Mouse (Mus musculus): ENCODE measurements around the gene Ak2. TPM values are rescaled to one million over a fixed set of nuclear protein-coding genes. Genes with fewer than 3 reads are reported as not detected.
A peak's percentile ranks its signal among the peaks of the same experiment; 100 is the strongest.

The Ak2 gene
- polyA plus RNA-seq, 1 experiment from 2014 or later = 552 TPM

DNA sequence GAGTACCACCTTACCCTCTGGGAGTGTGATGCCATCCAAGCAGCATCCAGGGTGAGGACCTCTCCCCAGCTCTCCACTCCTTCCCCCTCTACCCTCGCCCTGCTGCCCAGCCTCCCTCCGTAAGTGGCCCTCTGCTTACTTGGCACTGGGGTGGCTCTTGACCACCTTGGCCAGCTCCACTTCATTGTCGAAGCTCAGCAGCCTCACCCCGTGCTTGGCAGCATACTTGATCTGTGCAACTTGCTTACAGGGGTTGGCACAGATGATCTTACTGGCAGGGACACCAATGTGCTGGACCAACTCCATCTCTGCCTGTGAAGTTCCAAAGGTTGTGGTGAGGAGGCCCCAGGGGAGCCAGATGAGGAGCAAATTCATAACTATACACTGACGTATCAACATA lies 41.3 kb upstream of the Ak2 start:
- H3K4me2 ChIP-seq (replicated peaks; ENCODE audit: low read depth) = no peak overlapping the region
- no peak for ATAC-seq
- H3K9ac ChIP-seq (ENCODE audit: low read depth, low read length) = no peak overlapping the region
- H3K4me3 ChIP-seq (ENCODE audit: low read depth, low read length) = no peak overlapping the region
- H3K27me3 ChIP-seq (replicated peaks; ENCODE audit: control insufficient read depth, insufficient read depth, low read length) = no peaks in the 10 kb centered on the region
- no peak overlapping the region for H3K27ac ChIP-seq (ENCODE audit: low read depth, low read length)
- H3K36me3 ChIP-seq (ENCODE audit: control insufficient read depth, insufficient read depth) = no peaks in the 10 kb centered on the region
- H3K9me3 ChIP-seq (ENCODE audit: control insufficient read depth) = no peaks in the 10 kb centered on the region
- H3K4me1 ChIP-seq (replicated peaks; ENCODE audit: control insufficient read depth, insufficient read depth, low read length) = no peaks in the 10 kb centered on the region
- no peak for TF ChIP-seq CTCF (IDR thresholded peaks at IDR 0.05; ENCODE audit: low read depth)
- 77% methylated on average over 5 of the region's 5 CpGs for WGBS

DNA sequence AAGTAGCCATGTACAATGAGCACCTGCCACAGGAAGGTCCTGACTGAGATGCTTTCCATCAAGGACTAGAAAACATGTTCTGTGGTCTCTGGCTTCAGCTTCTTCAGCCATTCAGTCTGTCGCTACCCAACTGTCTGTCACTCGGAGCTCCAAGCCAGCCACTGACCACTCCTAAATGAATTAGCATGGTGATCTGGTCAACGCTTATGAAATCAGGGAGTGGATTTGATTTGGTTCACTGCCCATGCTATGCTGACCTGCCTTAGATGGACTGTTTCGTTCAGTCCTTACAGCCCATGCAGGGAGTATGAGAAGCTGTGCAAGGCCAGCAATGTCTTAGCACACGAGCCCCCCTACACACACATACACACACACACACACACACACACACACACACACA lies 37.9 kb upstream of the Ak2 start:
- no peak overlapping the region for H3K4me3 ChIP-seq (ENCODE audit: low read depth, low read length)
- H3K9ac ChIP-seq (ENCODE audit: low read depth, low read length) = no peak overlapping the region
- no peak overlapping the region for H3K4me2 ChIP-seq (replicated peaks; ENCODE audit: low read depth)
- H3K9me3 ChIP-seq (ENCODE audit: control insufficient read depth) = no peaks in the 10 kb centered on the region
- H3K27me3 ChIP-seq (replicated peaks; ENCODE audit: control insufficient read depth, insufficient read depth, low read length) = no peaks in the 10 kb centered on the region
- H3K36me3 ChIP-seq (ENCODE audit: control insufficient read depth, insufficient read depth) = no peaks in the 10 kb centered on the region
- no peak for ATAC-seq
- H3K4me1 ChIP-seq (replicated peaks; ENCODE audit: control insufficient read depth, insufficient read depth, low read length) = no peaks in the 10 kb centered on the region
- no peak for TF ChIP-seq CTCF (IDR thresholded peaks at IDR 0.05; ENCODE audit: low read depth)
- H3K27ac ChIP-seq (ENCODE audit: low read depth, low read length) = no peak overlapping the region
- WGBS = 88% methylated on average over 5 of the region's 5 CpGs

- Histone ChIP-seq H3K9ac (ENCODE audit: low read depth, low read length) (no peak overlapping the region), H3K36me3 (ENCODE audit: control insufficient read depth, insufficient read depth) (no peaks in the 10 kb centered on the region), H3K27me3 (replicated peaks; ENCODE audit: control insufficient read depth, insufficient read depth, low read length) (no peaks in the 10 kb centered on the region), H3K4me1 (replicated peaks; ENCODE audit: control insufficient read depth, insufficient read depth, low read length) (0 out of 2 replicates have a peak, but pooled peaks cover 2% of the 10 kb centered on the region), H3K9me3 (ENCODE audit: control insufficient read depth) (no peaks in the 10 kb centered on the region), H3K27ac (ENCODE audit: low read depth, low read length) (no peak overlapping the region), H3K4me2 (replicated peaks; ENCODE audit: low read depth) (0 out of 2 replicates have a peak overlapping the region, but pooled peaks have one; percentile 4), H3K4me3 (ENCODE audit: low read depth, low read length) (no peak overlapping the region)
- TF ChIP-seq CTCF (IDR thresholded peaks at IDR 0.05; ENCODE audit: low read depth) = peak; percentile 83
- peak; percentile 70 for ATAC-seq
- WGBS = 42% methylated on average over 11 of the region's 11 CpGs
Measured at GRCm38 (mm10) chr4:128957155-128957911, 34.4 kb upstream of the Ak2 start.

- Histone ChIP-seq H3K36me3 (ENCODE audit: control insufficient read depth, insufficient read depth) (no peaks in the 10 kb centered on the region), H3K9me3 (ENCODE audit: control insufficient read depth) (no peaks in the 10 kb centered on the region), H3K27ac (ENCODE audit: low read depth, low read length) (no peak overlapping the region), H3K4me3 (ENCODE audit: low read depth, low read length) (no peak overlapping the region), H3K4me1 (replicated peaks; ENCODE audit: control insufficient read depth, insufficient read depth, low read length) (0 out of 2 replicates have a peak, but pooled peaks cover 2% of the 10 kb centered on the region), H3K27me3 (replicated peaks; ENCODE audit: control insufficient read depth, insufficient read depth, low read length) (no peaks in the 10 kb centered on the region), H3K9ac (ENCODE audit: low read depth, low read length) (no peak overlapping the region), H3K4me2 (replicated peaks; ENCODE audit: low read depth) (no peak overlapping the region)
- no peak for TF ChIP-seq CTCF (IDR thresholded peaks at IDR 0.05; ENCODE audit: low read depth)
- 78% methylated on average over 11 of the region's 11 CpGs for WGBS
- no peak for ATAC-seq
Measured at GRCm38 (mm10) chr4:128958156-128958555, 33.6 kb upstream of the Ak2 start.

GRCm38 (mm10) chr4:128958849-128959248 lies 32.9 kb upstream of the Ak2 start:
- no peaks in the 10 kb centered on the region for H3K36me3 ChIP-seq (ENCODE audit: control insufficient read depth, insufficient read depth)
- H3K27me3 ChIP-seq (replicated peaks; ENCODE audit: control insufficient read depth, insufficient read depth, low read length) = 0 out of 2 replicates have a peak, but pooled peaks cover 2% of the 10 kb centered on the region
- H3K4me3 ChIP-seq (ENCODE audit: low read depth, low read length) = no peak overlapping the region
- H3K9me3 ChIP-seq (ENCODE audit: control insufficient read depth) = no peaks in the 10 kb centered on the region
- no peak overlapping the region for H3K27ac ChIP-seq (ENCODE audit: low read depth, low read length)
- 0 out of 2 replicates have a peak, but pooled peaks cover 2% of the 10 kb centered on the region for H3K4me1 ChIP-seq (replicated peaks; ENCODE audit: control insufficient read depth, insufficient read depth, low read length)
- no peak overlapping the region for H3K4me2 ChIP-seq (replicated peaks; ENCODE audit: low read depth)
- ATAC-seq = no peak
- no peak overlapping the region for H3K9ac ChIP-seq (ENCODE audit: low read depth, low read length)
- 78% methylated on average over 8 of the region's 8 CpGs for WGBS
- no peak for TF ChIP-seq CTCF (IDR thresholded peaks at IDR 0.05; ENCODE audit: low read depth)

- TF ChIP-seq CTCF (IDR thresholded peaks at IDR 0.05; ENCODE audit: low read depth) = no peak
- Histone ChIP-seq H3K9me3 (ENCODE audit: control insufficient read depth) (no peaks in the 10 kb centered on the region), H3K4me3 (ENCODE audit: low read depth, low read length) (no peak overlapping the region), H3K36me3 (ENCODE audit: control insufficient read depth, insufficient read depth) (no peaks in the 10 kb centered on the region), H3K9ac (ENCODE audit: low read depth, low read length) (no peak overlapping the region), H3K27ac (ENCODE audit: low read depth, low read length) (no peak overlapping the region), H3K27me3 (replicated peaks; ENCODE audit: control insufficient read depth, insufficient read depth, low read length) (0 out of 2 replicates have a peak, but pooled peaks cover 2% of the 10 kb centered on the region), H3K4me2 (replicated peaks; ENCODE audit: low read depth) (no peak overlapping the region), H3K4me1 (replicated peaks; ENCODE audit: control insufficient read depth, insufficient read depth, low read length) (0 out of 2 replicates have a peak, but pooled peaks cover 2% of the 10 kb centered on the region)
- ATAC-seq = no peak
- WGBS = 89% methylated on average over 17 of the region's 17 CpGs
Measured at GRCm38 (mm10) chr4:128959676-128960075, 32.1 kb upstream of the Ak2 start.
